Mouse (Mus musculus): ENCODE measurements around the gene Mdm2.

GRCm38 (mm10) chr10:117645487-117645964, 65.0 kb downstream of the Mdm2 start:
- TF ChIP-seq CTCF (IDR thresholded peaks at IDR 0.05; ENCODE audit: borderline replicate concordance, insufficient read depth, low read length) = no peak
- no peak for TF ChIP-seq POLR2A (IDR thresholded peaks at IDR 0.05; ENCODE audit: low read depth, low read length)

Measured in embryonic fibroblast, embryonic 13.5 days (primary cell).